Mouse (Mus musculus) olfactory bulb, adult 2 months (tissue): Measurements from ENCODE around the gene Miga1.
"Not testable (repeated sequence)": the region's sequence is repeated elsewhere in the genome, so short reads cannot be mapped to it uniquely, and the experiment has no call there.

Source experiments
- CTCF ChIP-seq: fragments of 200-500 bp; IDR thresholded peaks from 2 replicates; pipeline ENCODE4 v1.5.1; 2012; ENCODE audit warnings: low read depth, mild to moderate bottlenecking, low read length, moderate library complexity; ENCODE audit not compliant: insufficient read depth
- POLR2A ChIP-seq: fragments of 200-500 bp; IDR thresholded peaks from 2 replicates; pipeline ENCODE4 v1.6.1; 2012; ENCODE audit warnings: mild to moderate bottlenecking, low read depth, low read length, moderate library complexity; ENCODE audit not compliant: insufficient read depth

DNA sequence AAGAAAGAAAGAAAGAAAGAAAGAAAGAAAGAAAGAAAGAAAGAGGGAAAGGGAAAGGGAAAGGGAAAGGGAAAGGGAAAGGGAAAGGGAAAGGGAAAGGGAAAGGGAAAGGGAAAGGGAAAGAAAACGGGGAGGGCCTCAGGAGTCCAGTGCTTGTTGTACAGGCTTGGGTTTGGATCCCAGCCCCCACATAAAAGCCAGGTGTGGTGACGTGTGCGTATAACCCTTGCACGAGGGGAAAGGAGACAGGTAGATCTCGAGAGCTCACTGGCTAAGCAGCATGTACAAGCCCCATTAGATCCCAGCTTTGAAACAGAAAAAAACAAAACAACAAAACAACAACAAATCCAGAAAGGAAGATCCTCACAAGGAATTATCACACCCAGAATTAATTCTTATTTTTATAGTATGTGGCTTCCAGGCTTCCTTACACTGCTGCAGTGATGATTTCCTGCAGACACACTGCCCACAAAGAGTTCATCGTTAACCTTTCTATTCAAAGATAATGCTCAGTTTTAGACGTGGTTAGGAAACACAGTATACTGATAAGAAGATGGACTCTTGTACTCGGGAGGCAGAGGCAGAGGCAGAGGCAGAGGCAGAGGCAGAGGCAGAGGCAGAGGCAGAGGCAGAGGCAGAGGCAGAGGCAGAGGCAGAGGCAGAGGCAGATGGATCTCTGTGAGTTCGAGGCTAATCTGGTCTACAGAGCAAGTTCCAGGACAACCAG lies 23.6 kb downstream of the Miga1 start:
- TF ChIP-seq CTCF, POLR2A: not testable (repeated sequence)
